Mouse (Mus musculus) liver, embryonic 14.5 days (tissue): Measurements from ENCODE around the gene Gorasp2.
A peak's percentile ranks its signal among the peaks of the same experiment; 100 is the strongest.

ENCODE experiments used
- CTCF ChIP-seq: IDR thresholded peaks from 2 replicates; pipeline ENCODE4 v1.5.1; 2016; ENCODE audit warnings: antibody characterized with exemption, low read depth, control low read depth
- EP300 ChIP-seq: IDR thresholded peaks from 2 replicates; pipeline ENCODE4 v1.6.1; 2016; ENCODE audit warnings: antibody characterized with exemption, low read depth

DNA sequence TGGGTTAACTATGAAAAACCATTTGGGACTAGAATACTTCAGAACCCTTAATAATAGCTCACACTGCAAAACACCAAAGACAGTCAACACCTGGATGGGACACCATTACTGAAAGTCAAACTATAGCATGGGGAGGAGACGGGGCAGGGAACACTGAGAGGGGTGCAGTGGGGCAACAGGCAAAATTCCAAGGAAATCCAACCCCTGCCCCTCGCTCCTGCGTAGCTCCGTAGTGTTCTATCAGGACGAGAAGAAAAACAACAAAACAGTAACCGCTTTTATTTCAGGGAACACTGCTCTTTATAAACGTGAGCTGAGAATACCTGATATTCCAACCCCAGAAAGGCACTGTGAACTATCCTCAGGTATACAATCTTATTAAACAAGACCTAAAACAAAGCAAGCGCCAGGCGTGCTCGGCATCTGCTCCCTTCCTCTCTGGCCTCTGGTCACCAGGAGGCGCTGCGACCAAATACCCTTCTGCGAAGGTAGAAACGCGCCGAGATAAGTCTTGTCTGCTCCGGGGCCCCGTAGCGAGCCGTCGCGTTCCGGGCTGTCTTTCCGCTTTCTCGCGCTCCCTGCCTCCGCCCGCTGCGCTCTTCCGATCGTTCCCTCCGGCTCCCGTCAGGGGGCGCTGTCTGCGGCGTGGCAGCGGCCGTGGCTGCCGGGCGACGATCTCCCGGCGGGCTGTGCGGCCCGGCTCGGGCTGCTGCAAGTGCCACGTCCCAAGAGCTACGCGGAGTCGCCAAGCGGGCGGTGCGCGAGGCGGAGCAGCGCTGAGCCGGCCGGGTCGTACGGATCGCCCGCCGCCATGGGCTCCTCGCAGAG, at the start of gene Gorasp2:
- TF ChIP-seq CTCF (peak; percentile 92), EP300 (peak; percentile 54; the same call in 1 of the 2 replicates)
